Mouse (Mus musculus) lung, adult 18-20 months (tissue): ENCODE data around the gene Pqlc2.

Experiments used
- DNase-seq, 2 experiments: peaks; one replicate each; pipeline ENCODE4 v3.0.0; 2022; ENCODE audit warnings: mixed read lengths in 2 of 2

The Pqlc2 gene

DNA sequence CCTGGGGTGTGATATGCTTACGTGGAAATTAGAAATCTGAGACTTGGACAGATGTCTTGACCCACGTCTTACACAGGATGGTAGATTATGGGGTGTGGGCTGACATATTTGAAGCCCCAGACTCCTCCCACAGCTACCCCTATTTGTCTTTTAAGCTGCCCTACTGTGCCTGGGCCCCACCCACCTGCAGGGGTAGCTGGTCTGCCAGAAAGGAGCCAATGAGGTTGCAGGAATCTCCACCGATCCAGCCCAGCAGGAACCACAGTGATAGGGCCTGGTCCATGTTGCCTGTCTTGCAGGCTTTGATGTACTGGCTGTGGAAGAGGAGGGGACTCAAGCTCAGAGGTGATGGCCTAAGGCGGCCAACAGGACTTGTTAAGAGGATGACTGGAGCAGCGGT is 8.3 kb downstream of the Pqlc2 start:
- DNase-seq = no peak

DNA sequence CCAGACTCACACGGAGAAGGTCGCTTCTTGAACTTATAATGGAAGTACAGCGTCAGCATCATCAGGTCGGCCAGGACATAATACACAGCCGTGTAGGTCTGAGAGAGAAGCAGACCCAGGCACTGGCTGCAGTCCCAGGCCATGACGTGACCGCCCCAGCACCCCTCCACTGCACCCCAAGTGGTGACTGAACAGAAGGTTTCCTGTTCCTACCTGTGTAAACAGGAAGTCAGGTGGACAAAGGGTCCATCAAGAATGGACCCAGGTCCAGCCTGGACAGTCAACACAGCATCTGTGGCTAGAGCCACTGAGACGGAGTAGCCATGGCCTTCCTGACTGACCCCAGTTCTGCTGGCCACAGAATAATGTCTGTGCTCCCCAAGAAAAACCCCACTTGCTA is 8.7 kb downstream of the Pqlc2 start:
- no peak for DNase-seq

DNA sequence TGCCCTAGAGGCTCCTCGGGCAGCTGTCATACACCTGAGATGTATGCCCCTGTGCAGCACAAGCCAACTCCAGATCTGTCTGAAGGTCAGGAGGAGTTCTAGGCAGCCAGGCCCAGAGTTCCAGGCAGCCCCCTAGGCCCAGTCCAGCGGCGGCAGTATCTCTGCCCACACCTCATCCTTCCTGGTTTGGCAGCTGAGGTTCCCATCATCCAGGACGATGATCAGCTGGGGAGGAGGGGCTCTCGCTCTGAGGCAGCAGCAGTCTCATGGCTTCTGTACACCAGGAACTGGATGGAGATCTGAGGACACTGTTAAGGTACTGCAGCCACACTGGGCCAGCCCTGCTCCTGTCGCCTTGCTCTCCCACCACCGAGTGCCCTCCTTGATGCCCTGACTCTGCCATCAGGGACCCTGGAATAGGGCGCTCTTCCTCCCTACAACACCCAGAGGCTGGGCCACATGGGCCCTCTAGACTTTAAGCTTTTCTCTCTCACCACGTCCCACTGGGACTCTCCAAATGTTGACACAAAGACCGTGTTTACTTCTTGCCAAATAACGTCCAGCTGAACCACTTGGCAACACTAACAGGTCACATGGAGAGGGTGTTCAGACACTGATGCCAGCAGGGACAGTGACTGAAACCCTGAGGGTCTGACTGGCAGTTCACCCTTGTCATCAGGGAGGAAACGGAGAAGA is 11.7 kb downstream of the Pqlc2 start:
- DNase-seq = peak; percentile 37 to 59

DNA sequence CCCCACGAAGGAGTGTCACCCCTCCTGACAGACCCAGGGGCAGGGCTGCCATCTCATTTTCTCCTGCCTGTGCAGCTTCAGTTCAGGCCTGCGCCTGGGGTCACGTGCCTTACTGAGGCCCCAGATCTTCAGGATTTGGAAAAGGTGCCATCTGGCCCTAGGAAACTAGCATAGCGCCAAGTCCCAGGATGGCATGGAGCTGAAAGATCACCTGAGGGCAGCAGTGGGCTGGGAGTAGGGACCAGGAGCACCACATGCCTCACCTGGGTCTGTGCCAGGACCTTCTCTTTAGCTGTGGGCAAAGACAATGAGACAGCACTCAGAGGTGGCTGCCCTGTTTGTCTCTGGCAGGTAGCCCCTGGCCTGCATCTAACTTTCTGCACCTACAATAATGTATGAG is 12.9 kb downstream of the Pqlc2 start:
- peak; percentile 59 to 65 for DNase-seq

DNA sequence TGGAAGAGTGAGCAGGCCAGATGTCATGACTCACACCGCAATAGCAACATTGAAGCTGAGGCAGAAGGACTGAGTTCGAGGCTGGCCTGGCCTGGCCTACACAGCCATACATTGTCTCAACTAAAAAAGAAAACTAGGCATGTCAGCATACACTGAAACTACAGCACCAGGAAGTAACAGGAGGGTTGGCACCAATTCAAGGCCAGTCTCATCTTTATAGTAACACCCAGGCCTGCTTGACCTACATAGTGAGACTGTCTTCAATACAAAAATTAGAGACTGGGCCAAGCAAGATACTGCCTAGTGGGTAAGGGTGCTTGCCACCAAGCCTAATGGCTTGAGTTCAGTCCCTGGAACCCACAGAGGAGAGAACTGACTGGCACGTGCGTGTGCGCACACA is 18.5 kb downstream of the Pqlc2 start:
- DNase-seq = no peak

DNA sequence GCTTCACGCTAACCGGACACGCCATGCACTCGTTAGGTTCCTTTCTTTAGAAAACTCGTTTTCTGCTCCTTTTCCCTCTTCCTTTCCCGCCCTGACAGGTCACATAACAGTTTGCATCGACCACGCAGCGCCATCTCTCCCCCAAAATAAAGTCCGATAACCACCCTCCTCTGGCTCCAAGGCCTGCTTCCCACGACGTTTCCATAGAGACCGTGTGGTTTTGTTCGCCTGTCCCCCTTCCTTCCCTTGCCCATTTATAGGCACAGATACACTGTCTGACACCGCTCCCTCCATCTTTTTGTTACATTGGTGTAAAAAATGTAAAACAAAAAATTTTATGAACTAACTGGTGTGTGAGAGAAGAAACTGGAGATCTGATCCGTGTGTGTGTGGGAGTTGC is 19.4 kb downstream of the Pqlc2 start:
- DNase-seq = no peak

DNA sequence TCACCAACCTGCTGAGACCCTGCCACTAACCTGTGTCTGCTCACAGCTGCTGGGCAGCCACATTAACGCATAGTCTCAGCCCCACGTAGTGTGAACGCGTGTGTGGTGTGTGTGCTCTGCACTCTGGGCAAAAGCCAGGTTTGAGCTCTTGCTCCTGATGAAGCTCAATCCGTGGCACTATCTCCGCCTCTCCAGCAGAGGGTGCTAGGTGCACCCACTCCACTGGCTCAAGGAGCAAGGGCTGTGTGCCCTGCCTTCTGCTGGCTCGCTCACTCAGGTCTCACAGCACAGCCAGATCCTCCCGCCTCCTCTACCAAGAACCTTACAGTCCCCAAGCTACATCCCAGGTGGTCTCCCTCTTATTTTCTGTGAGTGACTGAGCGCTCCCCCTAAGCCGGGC is 21.5 kb downstream of the Pqlc2 start:
- peak; percentile 46 to 65 for DNase-seq

DNA sequence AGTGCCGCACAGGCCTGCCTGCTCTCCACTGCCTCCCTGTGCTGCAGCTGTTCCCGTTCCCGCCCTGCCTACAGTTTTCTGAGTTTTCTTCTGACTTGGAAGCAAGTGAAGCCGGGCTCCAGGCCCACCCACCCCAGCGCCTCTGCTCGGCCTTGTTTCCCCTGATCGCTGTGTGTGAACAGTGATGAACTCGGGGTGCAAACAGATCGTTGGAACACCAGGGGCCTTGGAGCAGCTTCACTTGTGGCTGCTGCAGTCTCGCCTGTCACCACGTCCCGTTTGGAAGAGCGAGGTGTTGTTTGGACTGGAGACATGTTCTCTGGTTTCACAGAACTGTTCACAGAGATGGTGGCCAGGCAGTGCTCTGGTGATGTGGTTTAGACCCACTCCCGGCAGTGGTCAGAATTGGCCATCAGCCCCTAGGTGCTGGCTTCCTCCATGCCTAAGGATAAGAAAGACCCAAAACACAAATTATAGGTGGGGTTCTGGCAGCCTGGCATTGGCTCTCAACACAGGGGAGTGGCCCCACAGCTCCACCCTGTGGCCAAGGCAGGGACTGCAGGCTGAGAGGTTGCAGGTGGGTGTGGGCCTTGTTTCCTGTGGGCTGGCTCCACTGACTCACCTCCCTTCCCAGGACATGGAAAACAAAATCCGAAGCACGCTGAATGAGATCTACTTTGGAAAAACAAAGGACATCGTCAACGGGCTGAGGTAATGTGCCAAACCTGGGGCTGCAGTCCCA is 23.2 kb downstream of the Pqlc2 start:
- DNase-seq = peak; percentile 82 to 89

DNA sequence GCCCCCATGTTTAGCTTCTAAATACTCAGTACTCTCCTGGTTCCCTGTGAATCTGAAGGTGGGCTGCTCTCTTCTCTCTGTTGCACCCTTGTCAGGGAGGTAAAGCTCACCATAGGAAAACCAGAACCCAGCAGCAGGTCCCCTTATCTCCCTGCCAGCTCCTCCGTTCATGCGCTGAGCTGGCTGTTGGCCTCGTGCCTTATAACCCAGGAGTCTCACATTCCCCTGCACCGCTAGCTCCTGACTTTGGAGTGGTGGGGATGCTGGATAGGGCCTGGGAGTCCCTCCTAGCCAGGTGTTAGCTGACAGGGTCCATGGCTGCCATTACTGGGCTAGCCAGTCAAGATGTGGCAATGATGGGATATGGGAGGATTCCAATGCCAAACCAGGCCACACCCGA is 24.3 kb downstream of the Pqlc2 start:
- no peak for DNase-seq

DNA sequence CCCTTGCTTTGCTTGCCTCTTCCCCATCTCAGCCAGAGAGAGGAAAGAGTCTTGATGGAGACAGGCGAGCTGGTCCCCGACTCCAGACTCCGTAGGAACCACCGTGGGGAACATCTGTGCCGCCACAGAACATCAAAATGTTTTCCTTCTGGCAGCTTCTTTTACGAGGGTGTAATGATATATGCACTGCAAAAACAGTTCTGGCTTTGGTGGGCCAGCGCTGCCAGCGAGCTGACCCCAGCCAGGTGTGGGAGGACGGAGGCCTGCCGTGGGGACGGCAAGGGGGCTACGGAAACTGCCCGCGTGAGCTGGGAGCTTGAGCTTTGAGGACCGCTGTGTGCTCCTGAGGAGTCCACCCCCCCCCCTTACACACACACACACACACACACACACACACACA is 25.6 kb downstream of the Pqlc2 start:
- no peak for DNase-seq

DNA sequence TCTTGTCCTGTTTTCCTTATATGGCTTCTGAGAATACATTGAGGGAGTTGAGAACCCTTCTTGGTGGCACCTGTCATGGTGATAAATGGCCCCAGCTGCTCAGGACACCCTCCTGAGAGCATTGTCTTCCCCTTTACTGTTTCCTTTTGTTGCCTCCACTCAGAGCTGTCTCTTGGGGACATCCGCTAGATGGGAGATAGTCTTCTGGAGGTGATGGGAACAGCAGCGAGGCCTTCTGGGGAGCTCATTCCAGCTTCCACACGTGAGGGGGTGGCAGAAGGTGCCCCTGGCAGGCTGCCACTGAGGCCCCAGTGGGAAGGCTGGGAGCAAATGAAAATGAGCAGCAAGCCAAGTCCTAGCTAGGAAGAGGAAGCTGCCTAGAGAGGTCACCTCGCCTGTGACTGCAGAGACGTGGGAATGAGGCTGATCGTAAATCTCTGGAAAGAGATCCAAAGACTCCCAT is 27.5 kb downstream of the Pqlc2 start:
- no peak for DNase-seq

DNA sequence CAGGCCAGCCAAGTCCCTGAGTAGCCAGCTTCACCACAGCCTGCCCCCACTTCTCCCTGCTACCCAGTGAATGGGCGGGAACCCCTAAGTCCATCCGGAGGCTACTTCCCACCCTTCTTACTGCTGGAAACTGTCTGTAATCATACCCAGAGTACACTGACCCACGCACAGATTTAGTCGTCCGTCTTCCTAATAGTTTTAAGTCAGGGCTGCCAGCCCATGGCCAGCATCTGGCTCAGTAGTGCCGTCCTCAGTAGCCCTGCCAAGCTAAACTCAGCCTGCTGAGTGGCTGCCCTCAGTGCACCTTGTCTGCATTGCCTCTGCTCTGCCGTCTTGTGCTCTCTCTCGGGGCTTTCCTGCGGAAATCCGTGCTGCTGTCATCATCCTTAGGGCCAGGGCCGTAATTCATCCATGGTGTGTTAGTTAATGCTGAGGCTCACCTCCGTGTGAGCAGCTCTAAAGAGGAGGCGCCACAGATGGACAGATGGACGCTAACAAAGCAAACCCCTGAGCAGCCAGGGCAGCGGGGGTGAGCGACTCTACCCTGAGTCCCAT is 28.6 kb downstream of the Pqlc2 start:
- no peak for DNase-seq

DNA sequence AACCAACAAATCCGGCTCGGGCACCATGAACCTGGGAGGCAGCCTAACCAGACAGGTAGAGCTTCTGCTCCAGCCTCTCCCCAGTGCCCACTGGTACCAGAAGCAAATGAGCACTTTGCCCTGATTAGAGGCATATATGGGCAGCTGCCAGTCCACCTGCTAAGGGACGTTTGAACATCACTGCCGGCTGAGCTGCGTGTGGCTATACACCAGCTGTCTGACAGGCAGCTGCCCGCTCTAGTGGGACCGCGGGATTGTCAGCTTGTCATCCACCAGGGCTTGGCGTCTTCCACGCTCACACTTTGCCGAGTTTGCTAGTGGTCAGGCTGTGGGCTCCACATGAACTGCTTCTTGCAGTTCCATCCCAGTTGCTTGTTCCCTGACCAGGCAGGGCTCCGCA is 30.0 kb downstream of the Pqlc2 start:
- no peak for DNase-seq

DNA sequence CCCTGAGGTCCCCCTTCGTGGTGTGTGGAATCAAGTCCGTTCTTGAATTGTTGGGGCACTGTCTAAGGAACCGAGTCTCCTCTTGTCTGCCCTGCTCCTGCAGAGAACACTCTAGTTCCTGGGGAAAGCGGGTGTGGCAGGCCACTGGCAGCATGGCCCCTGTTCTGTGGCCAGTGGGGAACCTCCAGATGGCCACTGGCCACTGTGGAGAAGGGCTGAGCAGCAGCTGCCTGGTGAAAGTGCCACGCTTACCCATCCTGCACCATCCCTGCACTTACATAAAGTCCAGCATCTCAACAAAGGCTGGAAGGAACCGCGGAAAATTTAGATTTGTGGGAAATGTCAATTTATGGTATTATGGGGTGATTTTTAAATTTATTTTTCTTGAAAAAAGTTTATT is 34.1 kb downstream of the Pqlc2 start:
- DNase-seq = no peak

DNA sequence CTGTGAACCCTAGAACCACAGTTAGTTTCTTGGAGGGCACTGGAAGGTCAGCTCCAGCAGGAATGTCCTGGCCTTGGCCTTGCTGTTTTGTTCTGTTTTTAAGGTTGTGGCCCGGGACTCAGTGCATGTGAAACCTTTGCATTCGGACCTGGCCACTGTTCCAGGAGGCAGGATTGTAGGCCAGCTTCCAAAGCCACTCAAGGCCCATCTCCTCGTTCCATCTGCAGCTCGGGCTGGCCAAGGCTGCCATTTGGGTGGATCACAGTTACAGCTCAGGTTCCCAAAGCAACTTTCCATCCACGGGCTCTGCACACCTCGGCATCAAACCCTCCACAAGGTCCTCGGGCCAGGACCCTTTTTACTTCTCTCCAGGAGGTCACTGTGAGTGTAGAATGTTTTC is 35.9 kb downstream of the Pqlc2 start:
- no peak for DNase-seq

DNA sequence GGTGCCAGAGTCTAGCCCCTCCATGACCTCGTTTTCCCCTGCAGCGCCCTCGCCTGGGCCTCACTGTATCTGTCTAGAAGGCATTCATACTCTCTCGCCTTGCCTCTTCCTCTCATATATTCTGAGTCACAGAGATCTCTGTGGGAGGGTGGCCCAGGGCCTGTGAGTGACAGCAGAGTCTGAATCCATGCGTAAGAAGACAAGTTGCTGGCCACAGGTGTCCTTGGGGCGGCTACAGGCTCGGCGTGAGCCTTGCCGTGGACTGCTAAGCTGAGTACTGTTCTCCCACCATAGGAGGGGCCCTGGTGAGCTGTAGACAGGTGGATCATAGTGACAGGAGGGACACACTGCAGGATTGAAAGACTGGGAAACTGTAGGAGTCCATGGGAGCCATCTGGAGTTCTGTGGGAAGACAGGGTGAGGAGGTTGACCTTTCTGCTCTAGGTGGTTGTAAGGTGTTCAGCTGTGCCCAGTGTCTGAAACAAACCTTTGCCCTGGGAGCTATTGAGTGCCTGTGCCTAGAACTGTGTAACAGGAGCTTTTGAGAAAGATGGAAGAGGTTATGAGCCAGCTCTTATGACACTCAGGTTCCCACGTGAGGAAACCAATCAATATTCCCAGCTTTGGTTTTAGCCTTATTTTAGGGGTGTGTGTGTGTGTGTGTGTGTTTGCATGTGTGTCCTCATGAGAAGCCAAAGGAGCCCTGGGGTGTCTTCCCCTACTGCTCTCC is 37.4 kb downstream of the Pqlc2 start:
- DNase-seq = no peak

DNA sequence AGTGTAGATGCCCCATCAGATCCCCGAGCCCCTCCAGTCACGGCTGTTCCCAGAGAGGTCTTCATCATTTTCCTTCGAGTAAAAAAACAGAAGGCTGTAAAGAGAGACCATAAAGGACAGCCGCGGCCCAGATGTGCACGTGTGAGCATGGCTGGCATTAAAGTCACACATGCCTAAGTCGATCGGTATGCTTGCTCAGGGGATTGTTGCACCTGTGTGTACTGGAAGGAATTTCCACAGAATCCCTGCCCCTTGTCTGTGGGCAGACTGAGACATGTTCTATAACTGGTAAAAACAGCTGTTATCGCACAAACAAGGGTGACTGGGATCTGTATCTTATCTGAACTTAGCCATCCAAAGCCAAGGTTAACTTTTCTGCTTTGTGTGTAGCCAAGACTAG is 38.9 kb downstream of the Pqlc2 start:
- no peak for DNase-seq

DNA sequence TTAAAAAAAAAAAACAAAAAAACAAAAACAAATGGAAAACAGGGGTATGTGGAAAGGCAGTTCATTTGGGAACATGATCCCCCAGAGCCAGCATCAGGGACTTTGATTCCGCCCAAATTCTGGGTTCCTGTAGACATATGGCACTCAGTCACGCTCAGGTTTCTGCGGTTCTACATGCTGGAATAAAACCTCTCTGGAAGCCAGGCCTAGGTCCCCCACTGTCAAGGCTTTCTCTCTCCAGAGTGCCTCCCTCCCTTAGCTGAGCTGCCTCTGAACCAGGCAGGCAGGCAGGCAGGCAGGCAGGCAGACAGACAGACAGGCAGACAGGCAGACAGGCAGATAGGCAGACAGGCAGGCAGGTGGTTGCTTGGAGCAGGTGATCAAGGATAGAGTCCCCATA is 40.3 kb downstream of the Pqlc2 start:
- DNase-seq = no peak

DNA sequence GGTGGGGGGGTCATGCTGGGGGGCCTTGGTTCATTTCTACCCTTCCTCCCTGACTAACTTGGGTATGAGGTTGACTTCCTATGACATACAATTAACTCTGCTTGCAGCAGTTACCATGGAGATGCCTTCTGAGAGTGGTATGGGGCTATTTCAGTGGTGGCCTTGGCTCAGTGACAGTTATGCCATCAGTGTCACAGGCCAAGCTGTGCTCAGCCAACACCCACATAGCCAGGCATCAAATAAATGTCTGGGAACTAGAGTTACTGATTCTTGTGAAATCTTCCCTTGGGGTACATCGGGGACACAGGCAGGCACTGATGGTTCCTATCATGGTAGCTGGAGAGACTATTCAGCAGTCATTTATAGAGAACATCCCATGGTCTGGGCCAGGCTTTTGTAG is 42.3 kb downstream of the Pqlc2 start:
- DNase-seq = no peak

DNA sequence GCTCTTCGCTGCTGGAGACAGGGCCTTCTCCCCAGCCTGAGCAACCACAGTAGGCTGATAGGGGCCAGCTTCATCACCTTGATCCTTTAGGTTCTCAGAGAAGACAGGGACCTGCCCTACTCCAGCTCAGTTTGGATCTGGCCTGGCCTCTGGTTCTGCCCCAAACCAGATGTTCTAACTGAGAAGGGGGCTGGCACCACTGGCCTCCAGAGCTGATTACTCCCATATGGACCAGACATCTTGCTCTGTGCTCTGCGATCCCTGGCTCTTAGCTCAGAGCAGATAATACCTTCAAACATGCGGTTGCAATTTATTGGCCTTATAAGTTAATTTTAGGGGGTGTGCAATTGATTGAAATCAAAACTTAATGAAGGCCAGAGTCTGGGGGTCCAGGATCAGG is 43.2 kb downstream of the Pqlc2 start:
- no peak for DNase-seq

DNA sequence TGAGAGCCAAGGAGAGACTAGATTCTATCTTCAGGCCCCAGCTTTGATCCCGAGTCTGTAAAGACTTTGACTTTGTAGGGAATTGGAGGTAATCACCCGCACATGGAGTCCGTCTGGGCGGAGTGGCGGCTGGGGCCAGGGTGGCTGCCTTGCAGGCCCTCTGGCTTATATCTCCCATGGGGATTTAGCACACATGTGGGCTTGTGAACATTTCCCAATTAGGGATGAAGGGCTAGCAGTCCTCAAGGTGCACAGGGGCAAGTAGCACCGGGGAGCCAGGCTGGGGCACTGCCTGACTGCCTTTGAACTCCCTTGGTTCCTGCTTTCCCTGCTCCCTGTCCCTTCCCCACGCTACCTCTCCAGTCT is 44.0 kb downstream of the Pqlc2 start:
- no peak for DNase-seq

DNA sequence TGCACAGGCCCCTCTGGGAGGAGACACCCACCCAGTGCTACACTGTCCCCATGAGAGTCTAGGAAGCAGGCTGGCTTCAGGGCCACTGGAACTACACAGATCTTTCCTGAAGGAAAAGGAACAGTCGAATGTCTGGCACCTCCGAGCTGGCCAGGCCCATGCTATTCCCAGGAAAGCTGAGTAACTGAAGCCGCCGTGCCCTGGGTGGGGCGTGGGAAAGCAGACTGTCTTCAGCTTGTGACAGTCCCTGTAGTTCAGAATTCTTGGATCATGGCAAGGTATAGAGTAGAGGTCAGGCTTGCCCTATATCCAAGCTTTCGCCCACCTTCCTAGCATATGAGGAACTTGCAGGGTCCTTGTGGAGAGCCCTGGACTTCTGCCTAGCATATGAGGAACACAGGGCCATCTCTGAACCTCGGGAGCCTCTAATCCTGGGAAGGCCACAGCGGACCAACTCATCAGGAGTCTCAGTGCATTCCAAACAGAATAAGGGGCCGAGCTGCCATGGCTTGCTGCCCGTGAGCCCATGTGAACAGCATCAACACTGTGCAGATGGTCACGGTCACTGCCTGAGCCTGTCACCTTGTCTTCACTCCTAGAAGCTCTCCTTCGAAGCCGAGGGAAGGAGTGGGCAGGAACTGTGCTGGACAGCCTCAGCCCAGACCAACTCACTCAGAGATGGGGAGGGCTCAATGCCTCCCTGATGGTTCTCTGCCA is 44.6 kb downstream of the Pqlc2 start:
- DNase-seq = no peak

DNA sequence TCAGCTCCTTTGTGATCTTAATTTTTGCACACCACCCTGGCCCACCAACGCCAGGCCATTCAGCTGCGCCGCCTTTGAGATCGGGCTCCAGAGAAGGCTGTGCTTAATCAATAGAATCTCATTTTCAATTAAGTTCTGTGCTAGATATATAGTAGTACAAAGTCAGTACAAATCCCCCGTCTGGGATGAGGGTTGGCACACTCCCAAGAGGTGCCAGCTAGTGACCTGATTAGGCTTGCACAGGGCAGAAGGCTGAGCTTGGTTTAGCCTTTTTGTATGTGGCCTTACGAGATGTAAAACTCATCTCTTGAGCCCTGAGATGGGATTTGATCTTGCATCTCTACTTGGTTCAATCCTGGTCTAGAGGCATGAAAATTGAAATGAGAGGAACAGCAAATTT is 47.5 kb downstream of the Pqlc2 start:
- DNase-seq = no peak
